Mouse (Mus musculus) hematopoietic stem cell, adult 5-6 weeks (primary cell): ENCODE data around the gene Zfp541. TPM values are rescaled to one million over a fixed set of nuclear protein-coding genes. Genes with fewer than 3 reads are reported as not detected.

ENCODE experiments used
- ATAC-seq, 2 experiments: fragments of 125-278 bp in 1 of 2; replicated peaks in 1 of 2; 2 replicates each; pipeline ENCODE4 v1.8.0; 2016 to 2017; ENCODE audit warnings: inconsistent platforms in 2 of 2, mild to moderate bottlenecking in 2 of 2, moderate number of reproducible peaks in 2 of 2, low read depth in 1 of 2, moderate TSS enrichment in 1 of 2; ENCODE audit not compliant: low FRiP score in 2 of 2, poor library complexity in 2 of 2, severe bottlenecking in 2 of 2, insufficient read depth in 1 of 2, low TSS enrichment in 1 of 2
- total RNA-seq: library from RNA; stranded (forward); fragments of 172-1452, 232-1000 nt; gene quantifications from 2 replicates; pipeline ENCODE4 v1.2.3, GENCODE M21; 2017

Gene Zfp541
- total RNA-seq, 1 experiment from 2014 or later, result not detected

GRCm38 (mm10) chr7:16104611-16105388 lies 43.2 kb downstream of the Zfp541 start:
- ATAC-seq, result no peak

- no peak for ATAC-seq
Observed at GRCm38 (mm10) chr7:16108886-16109542, 47.4 kb downstream of the Zfp541 start.

GRCm38 (mm10) chr7:16110158-16110557 lies 48.5 kb downstream of the Zfp541 start:
- no peak for ATAC-seq

GRCm38 (mm10) chr7:16111284-16112090 lies 49.9 kb downstream of the Zfp541 start:
- ATAC-seq, result no peak

- no peak for ATAC-seq
Observed at GRCm38 (mm10) chr7:16116418-16116817, 54.8 kb downstream of the Zfp541 start.

- ATAC-seq, result no peak
Observed at GRCm38 (mm10) chr7:16117100-16117499, 55.5 kb downstream of the Zfp541 start.

GRCm38 (mm10) chr7:16119569-16120261 lies 58.1 kb downstream of the Zfp541 start, which contains the start of gene Kptn:
Gene Kptn, plus strand, starts transcription at chr7:16119895.
- ATAC-seq, result peak; percentile 79 to 88

- ATAC-seq, result no peak
Observed at GRCm38 (mm10) chr7:16120262-16120600, 58.6 kb downstream of the Zfp541 start.

GRCm38 (mm10) chr7:16125829-16126228 lies 64.2 kb downstream of the Zfp541 start:
- ATAC-seq, result no peak

GRCm38 (mm10) chr7:16128344-16128743 lies 66.7 kb downstream of the Zfp541 start:
- no peak for ATAC-seq

GRCm38 (mm10) chr7:16128899-16129298 lies 67.3 kb downstream of the Zfp541 start:
- no peak for ATAC-seq

- peak; percentile 65 to 76 for ATAC-seq
Observed at GRCm38 (mm10) chr7:16129421-16129845, 67.8 kb downstream of the Zfp541 start, which contains the start of gene Slc8a2. Gene Slc8a2, plus strand, starts transcription at chr7:16129826.

- ATAC-seq, result no peak; a peak in 1 of 4 replicates
Observed at GRCm38 (mm10) chr7:16129846-16130691, 68.5 kb downstream of the Zfp541 start.

GRCm38 (mm10) chr7:16130956-16131634 lies 69.5 kb downstream of the Zfp541 start:
- no peak for ATAC-seq

GRCm38 (mm10) chr7:16132161-16132581 lies 70.6 kb downstream of the Zfp541 start:
- ATAC-seq, result no peak

GRCm38 (mm10) chr7:16132926-16133325 lies 71.3 kb downstream of the Zfp541 start:
- ATAC-seq, result no peak
